Mouse (Mus musculus): Measurements from ENCODE around the gene Clec2d.
"Not testable (repeated sequence)": the region's sequence is repeated elsewhere in the genome, so short reads cannot be mapped to it uniquely, and the experiment has no call there.

Gene Clec2d

GRCm38 (mm10) chr6:129187200-129187651, 6.8 kb downstream of the Clec2d start:
- no peak for DNase-seq (ENCODE audit: low read depth, low spot score)

- not testable (repeated sequence) for DNase-seq (ENCODE audit: low read depth, low spot score)
These were observed 7.4 kb downstream of the Clec2d start for GRCm38 (mm10) chr6:129187816-129188215.

- no peak for DNase-seq (ENCODE audit: low read depth, low spot score)
These were observed 13.0 kb downstream of the Clec2d start for GRCm38 (mm10) chr6:129193431-129193830.

- not testable (repeated sequence) for DNase-seq (ENCODE audit: low read depth, low spot score)
These were observed 19.7 kb downstream of the Clec2d start for GRCm38 (mm10) chr6:129200066-129200465.

GRCm38 (mm10) chr6:129202306-129202705, 21.9 kb downstream of the Clec2d start:
- no peak for DNase-seq (ENCODE audit: low read depth, low spot score)

GRCm38 (mm10) chr6:129204342-129204741, 23.9 kb downstream of the Clec2d start:
- DNase-seq (ENCODE audit: low read depth, low spot score) = no peak

- DNase-seq (ENCODE audit: low read depth, low spot score) = no peak
These were observed 24.4 kb downstream of the Clec2d start for GRCm38 (mm10) chr6:129204838-129205237.

- DNase-seq (ENCODE audit: low read depth, low spot score) = no peak
These were observed 28.6 kb downstream of the Clec2d start for GRCm38 (mm10) chr6:129208891-129209519.

- no peak for DNase-seq (ENCODE audit: low read depth, low spot score)
These were observed 29.5 kb downstream of the Clec2d start for GRCm38 (mm10) chr6:129209785-129210446.

- no peak for DNase-seq (ENCODE audit: low read depth, low spot score)
These were observed 30.0 kb downstream of the Clec2d start for GRCm38 (mm10) chr6:129210447-129210790.

GRCm38 (mm10) chr6:129212421-129213195, 32.2 kb downstream of the Clec2d start:
- no peak for DNase-seq (ENCODE audit: low read depth, low spot score)

GRCm38 (mm10) chr6:129213497-129213896, 33.1 kb downstream of the Clec2d start:
- no peak for DNase-seq (ENCODE audit: low read depth, low spot score)

GRCm38 (mm10) chr6:129214263-129214662, 33.8 kb downstream of the Clec2d start:
- DNase-seq (ENCODE audit: low read depth, low spot score) = no peak

GRCm38 (mm10) chr6:129215053-129215452, 34.6 kb downstream of the Clec2d start:
- no peak for DNase-seq (ENCODE audit: low read depth, low spot score)

- DNase-seq (ENCODE audit: low read depth, low spot score) = no peak
These were observed 35.6 kb downstream of the Clec2d start for GRCm38 (mm10) chr6:129215886-129216637.

GRCm38 (mm10) chr6:129216721-129217230, 36.4 kb downstream of the Clec2d start:
- DNase-seq (ENCODE audit: low read depth, low spot score) = no peak

GRCm38 (mm10) chr6:129218191-129218696, 37.8 kb downstream of the Clec2d start:
- DNase-seq (ENCODE audit: low read depth, low spot score) = no peak

GRCm38 (mm10) chr6:129219897-129220517, 39.6 kb downstream of the Clec2d start:
- no peak for DNase-seq (ENCODE audit: low read depth, low spot score)

- no peak for DNase-seq (ENCODE audit: low read depth, low spot score)
These were observed 40.6 kb downstream of the Clec2d start for GRCm38 (mm10) chr6:129221053-129221452.

- DNase-seq (ENCODE audit: low read depth, low spot score) = no peak
These were observed 41.9 kb downstream of the Clec2d start for GRCm38 (mm10) chr6:129222188-129222800.

All from ZHBTc4 (cell line).